Mouse (Mus musculus): ENCODE results near the gene Nob1. TPM values are rescaled to one million over a fixed set of nuclear protein-coding genes. Genes with fewer than 3 reads are reported as not detected.

Nob1 gene
- 48.2 and 86.9 TPM in 2 replicates for polyA plus RNA-seq (2012)

- no peak for TF ChIP-seq GATA1 (IDR thresholded peaks at IDR 0.05; ENCODE audit: low read length)
Measured at GRCm38 (mm10) chr8:107424597-107425229, at the start of gene Nob1. TSS of gene Nob1 (minus strand) at chr8:107425051.

GRCm38 (mm10) chr8:107473369-107473768 lies 48.5 kb upstream of the Nob1 start:
- TF ChIP-seq GATA1 (IDR thresholded peaks at IDR 0.05; ENCODE audit: low read length) = no peak

DNA sequence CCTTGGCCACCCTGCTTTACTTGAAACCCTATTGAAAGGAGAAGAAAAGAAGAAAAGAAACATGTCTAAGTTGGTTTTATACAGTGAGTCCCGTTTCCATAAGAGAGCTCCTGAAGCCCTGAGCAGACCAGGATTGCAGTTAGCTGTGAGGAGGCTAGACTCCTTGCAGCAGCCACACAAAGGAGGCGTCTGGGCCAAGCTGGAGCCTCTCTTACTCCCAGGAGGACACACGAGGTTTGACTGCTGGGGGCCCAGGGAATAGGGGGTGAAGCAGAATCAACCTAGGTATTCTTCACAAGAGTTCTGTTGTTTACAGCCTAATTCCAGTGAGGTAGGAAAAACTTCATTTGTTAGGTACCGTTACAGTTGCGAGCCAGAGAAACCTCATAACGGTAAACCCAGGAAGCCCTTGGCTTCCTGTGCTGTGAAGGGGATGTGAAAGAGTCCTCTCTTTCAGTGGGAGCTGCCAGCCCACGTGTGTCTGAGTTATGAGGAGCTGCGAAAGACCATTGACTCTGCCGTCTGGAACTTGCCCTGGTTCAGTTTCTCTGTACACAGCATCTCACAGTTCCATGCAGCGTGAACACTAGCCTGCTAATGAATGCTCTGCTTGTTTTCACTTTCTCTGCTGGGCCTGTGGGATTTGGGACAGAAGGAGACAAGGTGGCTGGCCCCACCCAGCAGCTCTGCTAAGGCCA lies 47.7 kb upstream of the Nob1 start:
- no peak for TF ChIP-seq GATA1 (IDR thresholded peaks at IDR 0.05; ENCODE audit: low read length)

DNA sequence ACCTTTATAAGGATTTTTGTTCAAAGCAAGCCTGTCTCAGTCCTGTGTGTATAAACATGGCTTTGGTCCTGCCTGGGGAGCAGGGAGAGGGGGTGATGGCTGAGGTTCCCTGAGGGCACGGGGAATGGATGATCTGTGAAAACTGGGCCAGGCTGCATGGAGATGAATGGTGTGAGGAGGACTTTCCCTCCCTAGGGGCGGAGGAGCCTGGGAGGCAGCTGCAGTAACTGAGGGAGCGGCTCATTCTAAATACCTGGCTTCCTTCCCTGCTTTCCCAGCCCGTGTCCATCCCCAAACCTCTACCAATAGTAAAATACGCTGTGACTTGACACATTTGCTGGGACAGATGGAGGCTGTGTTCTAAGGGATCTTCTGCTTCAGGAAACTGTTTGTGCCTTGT lies 45.5 kb upstream of the Nob1 start:
- no peak for TF ChIP-seq GATA1 (IDR thresholded peaks at IDR 0.05; ENCODE audit: low read length)

DNA sequence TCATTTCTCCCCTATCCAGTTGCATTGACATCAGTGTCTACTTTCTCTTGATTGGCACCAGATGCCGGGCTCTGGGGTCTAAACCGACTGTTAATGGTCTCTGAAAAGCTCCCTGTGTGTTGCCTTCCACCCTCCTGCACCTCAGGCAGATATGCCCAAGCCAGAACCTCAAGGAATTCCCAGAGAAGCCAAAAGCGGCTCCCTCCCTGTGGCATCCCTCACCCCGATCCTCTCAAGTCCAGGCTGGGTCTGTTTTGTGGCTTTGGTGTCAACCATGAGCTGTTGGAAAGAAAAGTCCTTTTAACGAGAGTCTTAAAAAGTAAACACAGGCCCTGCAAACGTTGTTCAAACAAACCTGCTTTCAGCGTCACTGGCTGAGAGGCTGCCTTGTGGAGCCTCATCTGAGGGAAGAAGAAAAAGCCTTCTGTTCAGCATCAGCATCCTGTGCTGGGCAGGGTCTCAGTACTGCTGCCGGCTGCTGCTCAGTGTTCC lies 44.0 kb upstream of the Nob1 start:
- TF ChIP-seq GATA1 (IDR thresholded peaks at IDR 0.05; ENCODE audit: low read length) = no peak

- TF ChIP-seq GATA1 (IDR thresholded peaks at IDR 0.05; ENCODE audit: low read length) = no peak
Measured at GRCm38 (mm10) chr8:107466642-107467041, 41.8 kb upstream of the Nob1 start.

DNA sequence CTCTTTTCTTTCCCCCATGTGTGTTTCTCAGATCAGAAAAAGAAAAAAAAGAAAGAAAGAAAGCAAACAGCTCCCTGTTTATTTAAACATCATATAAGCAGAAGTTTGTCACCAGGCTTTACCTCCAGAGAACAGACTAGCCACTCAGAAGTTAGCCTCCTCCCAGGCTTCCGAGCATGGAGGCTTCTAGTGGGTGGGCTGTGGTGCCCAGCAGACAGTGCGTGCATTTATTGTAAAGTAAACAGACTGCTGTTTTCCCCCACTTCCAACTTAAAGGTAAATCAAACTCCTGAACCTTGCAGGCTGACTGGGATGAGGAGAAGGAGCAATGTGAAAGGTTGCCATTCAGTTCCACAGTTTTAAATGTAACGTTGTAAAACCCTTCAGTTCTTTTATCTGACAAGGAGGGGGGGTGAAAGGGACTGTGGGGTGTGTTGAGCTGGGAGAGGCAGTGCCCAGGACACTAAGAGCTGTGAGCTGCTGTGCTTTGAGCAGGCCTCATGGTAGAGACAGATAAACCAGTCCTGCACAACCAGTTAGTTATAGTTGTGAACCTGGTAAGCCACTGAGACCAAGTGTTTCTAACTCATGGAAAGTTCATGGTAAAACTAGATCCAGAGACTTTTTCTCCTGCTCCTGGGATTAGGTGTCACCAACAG lies 40.6 kb upstream of the Nob1 start:
- no peak for TF ChIP-seq GATA1 (IDR thresholded peaks at IDR 0.05; ENCODE audit: low read length)

- TF ChIP-seq GATA1 (IDR thresholded peaks at IDR 0.05; ENCODE audit: low read length) = no peak
Measured at GRCm38 (mm10) chr8:107462423-107462822, 37.6 kb upstream of the Nob1 start.

GRCm38 (mm10) chr8:107458281-107458680 lies 33.4 kb upstream of the Nob1 start:
- no peak for TF ChIP-seq GATA1 (IDR thresholded peaks at IDR 0.05; ENCODE audit: low read length)

DNA sequence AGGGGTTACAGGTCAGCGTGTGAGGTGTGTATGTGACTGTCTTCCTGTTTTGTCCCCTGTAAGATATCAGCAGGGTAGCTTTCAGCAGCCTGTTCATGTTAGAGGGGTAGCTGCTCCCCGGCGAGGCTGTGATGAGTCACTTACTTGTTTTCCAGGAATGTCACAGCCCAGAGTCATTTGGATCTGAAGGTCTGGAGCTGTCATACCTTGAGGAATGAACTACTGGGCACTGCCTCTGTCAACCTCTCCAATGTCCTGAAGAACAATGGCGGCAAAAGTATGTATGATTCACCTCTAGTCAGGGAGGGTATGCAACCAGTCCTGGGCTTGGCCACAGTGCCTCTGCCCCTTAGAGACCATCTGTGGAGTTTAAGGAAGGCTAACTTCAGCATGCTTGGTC lies 32.9 kb upstream of the Nob1 start:
- no peak for TF ChIP-seq GATA1 (IDR thresholded peaks at IDR 0.05; ENCODE audit: low read length)

DNA sequence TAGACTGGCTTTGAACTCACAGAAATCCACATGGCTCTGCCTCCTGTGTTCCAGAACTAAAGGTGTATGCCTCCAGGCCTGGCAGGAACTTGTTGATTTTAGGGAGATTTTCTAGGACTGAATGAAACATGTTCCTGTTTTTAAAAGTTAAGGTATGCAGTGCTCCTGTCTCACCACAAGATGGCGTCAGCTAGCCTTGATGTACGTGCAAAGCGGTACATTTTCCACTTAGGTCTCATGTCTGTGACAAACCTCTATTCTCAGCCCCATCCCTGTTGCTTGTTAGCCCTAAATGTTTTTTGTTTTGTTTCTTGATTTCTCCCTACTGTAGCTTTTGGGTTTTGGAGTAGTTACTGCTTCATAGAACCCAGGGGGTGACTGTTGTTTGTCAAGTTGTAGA lies 30.4 kb upstream of the Nob1 start:
- TF ChIP-seq GATA1 (IDR thresholded peaks at IDR 0.05; ENCODE audit: low read length) = no peak

GRCm38 (mm10) chr8:107453386-107453785 lies 28.5 kb upstream of the Nob1 start:
- no peak for TF ChIP-seq GATA1 (IDR thresholded peaks at IDR 0.05; ENCODE audit: low read length)

DNA sequence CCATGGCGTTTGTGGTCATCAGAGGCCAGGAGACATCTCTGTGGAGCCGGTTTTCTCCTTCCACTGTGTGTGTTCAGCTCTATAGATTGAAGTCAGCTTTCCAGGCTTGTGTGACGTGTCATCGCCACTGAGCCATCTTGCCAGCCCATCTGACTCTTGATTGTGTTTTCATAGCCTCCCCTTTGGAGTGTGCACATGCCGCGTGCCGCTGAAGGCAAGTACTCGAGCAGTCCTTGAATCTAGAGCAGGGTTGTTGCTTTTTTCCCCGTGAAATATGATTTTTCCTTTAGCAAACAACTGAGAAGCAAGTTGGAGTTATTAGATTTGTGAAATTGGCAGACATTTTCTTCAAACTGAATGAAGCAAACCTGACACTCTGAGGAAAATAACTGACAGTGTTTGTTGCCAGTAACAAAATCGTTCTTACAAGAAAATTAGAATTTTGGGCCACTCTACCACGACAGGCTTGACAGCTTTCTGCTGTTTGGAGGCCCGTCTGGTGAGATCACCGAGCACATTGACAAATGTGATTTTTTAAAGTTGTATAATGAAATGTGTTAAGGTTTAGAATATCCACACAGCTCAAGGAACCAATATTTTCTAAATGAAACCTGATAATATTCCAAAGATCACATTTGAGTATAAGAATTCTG lies 26.7 kb upstream of the Nob1 start:
- no peak for TF ChIP-seq GATA1 (IDR thresholded peaks at IDR 0.05; ENCODE audit: low read length)

DNA sequence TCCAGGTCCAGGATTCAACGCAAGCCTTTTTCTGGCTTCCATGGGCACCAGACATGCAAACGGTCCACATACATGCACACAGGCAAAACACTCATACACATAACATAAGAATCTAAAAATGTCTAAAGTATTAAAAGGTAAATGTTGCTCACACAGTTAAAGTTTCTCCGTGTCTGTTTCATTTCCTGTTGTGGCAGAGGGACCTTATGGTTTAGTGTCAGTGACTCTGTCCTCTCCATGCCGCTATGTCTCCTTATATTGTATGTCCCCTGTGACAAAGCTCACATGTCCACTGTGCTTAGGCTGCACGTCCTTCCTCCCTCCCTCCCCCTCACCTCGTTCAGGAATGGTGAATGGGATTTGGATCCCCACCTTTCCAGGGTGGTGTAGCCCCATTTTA lies 24.8 kb upstream of the Nob1 start:
- no peak for TF ChIP-seq GATA1 (IDR thresholded peaks at IDR 0.05; ENCODE audit: low read length)

GRCm38 (mm10) chr8:107449130-107449529 lies 24.3 kb upstream of the Nob1 start:
- TF ChIP-seq GATA1 (IDR thresholded peaks at IDR 0.05; ENCODE audit: low read length) = no peak

DNA sequence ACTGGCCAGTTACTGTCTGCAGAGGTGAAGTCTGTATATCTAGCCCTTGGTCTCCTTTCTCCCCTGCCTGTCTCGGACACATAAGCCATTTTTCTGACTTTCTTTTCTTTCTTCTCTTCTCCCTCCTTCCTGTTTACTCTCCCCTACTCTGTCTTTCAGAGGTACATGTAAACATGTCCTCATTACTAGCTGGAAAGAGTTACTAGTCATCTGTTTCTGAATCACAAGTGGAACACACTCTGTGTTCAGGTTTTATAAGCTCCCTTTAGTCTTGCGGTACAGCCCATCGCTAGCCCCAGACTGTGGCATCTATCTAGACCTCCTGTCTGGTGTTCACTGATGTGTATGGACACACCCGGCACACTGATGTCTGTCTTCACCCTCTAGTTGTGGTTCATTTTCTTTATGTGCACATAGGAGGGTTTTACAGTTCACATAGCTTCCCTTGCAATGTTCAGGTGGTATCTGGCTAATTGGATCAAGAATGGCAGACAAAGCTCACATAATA lies 23.6 kb upstream of the Nob1 start:
- TF ChIP-seq GATA1 (IDR thresholded peaks at IDR 0.05; ENCODE audit: low read length) = no peak
